Mouse (Mus musculus): ENCODE data around the gene Krtap19-2.

The Krtap19-2 gene

DNA sequence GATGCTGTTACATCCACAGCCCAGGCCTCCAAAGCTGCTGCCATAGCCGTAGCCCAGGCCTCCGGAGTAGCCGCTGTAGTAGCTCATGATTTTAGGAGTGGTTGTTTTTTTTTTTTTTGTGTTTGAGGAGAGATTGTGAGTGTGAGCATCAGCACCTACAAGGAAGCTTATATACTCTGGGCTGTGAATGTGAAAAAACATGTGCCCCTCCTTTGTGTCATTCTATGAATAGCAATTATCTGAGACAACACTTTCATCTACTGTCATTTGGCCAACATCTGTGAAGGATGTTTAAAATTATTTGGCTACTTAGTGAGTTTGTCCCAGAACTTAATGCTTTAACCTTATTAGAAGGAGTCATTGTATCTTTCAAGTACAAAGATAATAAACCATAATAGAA is at the start of gene Krtap19-2:
Krtap19-2 (minus strand) TSS at position 101 of the 400 bp plus-strand sequence.
- DNase-seq, result no peak

DNA sequence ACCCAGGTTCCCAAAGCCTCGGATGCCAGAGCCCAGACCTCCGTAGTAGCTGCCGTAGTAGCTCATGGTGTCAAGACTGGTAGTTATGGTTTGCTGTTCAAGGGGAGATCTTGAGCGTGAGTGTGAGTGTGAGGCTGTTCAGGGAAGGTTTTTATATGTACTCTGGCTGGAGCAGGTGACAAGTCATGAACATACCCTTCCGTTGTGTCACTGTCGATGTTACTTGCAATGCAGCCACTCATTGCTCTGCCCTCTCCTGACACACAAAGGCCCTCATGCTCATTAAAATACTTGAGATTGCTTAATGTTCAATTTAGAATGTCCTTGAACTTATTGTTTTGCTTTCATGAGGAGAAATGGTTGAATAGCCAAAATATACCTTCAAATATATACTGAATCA is 22.3 kb upstream of the Krtap19-2 start, which contains the start of gene Krtap19-5:
Krtap19-5 (minus strand) TSS at position 101 of the 400 bp plus-strand sequence.
- DNase-seq, result no peak

- DNase-seq, result no peak
Measured at GRCm38 (mm10) chr16:88886870-88887269, 12.8 kb upstream of the Krtap19-2 start.

DNA sequence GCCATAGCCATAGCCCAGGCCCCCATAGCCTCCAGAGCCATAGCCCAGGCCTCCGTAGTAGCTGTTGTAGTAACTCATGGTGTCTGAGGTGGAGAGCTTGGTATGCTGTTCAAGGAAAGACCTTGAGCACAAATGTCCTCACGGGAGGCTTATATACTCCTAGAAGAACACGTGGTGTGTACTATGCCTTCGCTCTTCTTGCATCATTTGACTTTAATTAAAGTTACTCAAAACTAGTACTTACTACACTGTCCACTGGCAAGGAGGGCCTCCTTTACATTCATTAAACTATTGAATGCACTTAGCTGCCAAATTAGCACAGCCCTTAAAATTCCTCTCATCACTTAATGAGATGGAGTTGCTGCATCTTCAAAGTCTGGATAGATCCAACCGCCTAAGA is 10.9 kb upstream of the Krtap19-2 start, which contains the start of gene Krtap19-4:
Krtap19-4 (minus strand) TSS at position 101 of the 400 bp plus-strand sequence.
- DNase-seq, result no peak

GRCm38 (mm10) chr16:88877938-88878337 is 3.9 kb upstream of the Krtap19-2 start, which contains the start of gene Krtap19-3:
Gene Krtap19-3 (minus strand): TSS chr16:88878038.
- no peak for DNase-seq

- no peak for DNase-seq
Measured at GRCm38 (mm10) chr16:88869311-88869710, 4.8 kb downstream of the Krtap19-2 start, which contains the start of gene Krtap19-1. Gene Krtap19-1 (minus strand): TSS chr16:88869411.

DNA sequence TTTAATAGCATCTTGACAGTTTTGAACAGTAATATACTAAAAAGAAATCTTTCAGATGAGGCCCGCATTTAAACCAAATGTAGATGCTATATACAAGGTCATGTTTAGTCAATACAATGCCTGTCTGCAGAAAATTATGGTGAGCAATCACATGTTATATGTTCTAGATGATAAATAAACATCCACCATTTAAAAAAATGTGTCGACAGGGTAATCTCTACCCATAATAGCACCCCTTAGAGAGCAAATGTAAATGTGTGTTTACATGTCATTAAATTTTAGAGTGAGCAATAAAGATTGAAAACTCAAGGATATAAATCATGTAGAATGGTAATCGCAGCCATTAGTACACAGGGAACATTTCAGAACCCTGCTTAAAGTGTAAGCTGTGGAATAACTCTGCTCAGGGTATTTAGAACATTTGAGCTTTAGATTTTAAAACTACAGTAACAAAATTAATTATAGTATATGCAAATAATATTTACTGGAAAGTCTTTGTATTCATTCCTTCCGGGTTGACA is 9.1 kb downstream of the Krtap19-2 start:
- DNase-seq, result no peak

- peak; percentile 9 to 38 for DNase-seq
Measured at GRCm38 (mm10) chr16:88851450-88851849, 22.6 kb downstream of the Krtap19-2 start.

DNA sequence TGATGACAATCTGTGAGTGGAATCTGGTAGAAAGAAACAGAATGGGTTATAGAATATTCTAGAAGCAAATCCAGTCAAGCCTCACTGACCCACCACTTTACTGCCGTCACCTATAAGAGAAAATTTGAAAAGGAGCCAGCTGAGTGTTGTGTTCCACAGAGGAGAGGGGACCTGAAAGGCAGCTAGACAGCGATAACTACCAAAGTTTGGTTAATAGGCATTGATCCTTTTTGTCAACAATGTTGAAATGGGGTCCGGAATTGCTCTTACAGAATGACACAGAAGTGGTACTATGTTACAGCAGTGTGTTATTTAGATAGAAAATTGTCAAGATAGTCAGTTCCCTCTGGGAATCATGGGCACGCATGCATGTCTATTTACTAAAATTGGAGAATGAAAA is 25.5 kb downstream of the Krtap19-2 start:
- DNase-seq, result no peak

GRCm38 (mm10) chr16:88847363-88847762 is 26.7 kb downstream of the Krtap19-2 start:
- no peak for DNase-seq

DNA sequence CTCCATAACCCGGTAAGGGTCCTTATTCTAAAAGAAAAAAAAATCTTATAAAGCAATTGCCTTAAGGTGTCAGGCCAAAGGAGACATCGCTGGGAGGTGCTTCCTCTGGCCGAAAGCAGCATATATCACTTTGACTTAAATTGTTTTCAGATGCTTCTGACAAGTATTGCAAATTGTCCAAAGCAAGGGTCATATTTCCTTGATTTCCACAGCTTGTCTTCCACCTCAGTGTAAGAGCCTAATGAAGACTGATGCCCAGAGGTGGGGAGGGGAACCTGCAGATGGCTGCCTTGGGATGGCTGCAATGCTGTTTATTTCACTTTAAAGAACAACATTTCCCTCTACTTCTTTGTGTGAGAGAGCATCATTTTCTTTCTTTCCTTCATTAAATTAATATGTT is 47.1 kb downstream of the Krtap19-2 start:
- no peak for DNase-seq

DNA sequence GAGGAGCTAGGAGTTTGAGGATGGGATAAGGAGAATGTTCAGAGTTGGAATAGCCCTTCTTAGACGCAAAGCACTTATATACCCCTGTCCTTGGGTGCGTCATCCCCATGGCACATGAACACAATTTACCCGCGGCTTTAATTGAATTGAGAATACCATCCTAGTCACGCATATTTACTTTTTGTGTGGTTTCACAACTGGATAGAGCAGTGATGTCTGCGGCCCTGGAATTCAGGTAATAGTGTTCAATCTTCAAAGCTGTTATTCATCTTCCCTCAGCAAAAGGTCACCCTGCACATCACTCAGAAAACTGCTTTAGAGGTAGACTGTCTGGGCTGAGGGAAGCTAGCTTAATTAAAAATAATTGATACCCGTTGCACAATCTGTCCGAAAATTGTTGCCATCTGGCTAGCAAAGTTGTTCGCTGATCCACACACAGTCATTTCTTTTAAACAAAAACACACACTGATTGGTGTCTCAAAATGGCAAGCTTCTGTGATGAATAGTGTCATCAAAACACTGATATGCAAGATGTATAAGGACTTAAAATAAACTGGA is 47.9 kb downstream of the Krtap19-2 start, which contains the start of gene Krtap14:
Krtap14 (minus strand) TSS at position 51 of the 558 bp plus-strand sequence.
- DNase-seq, result no peak

GRCm38 (mm10) chr16:88823736-88824135 is 50.3 kb downstream of the Krtap19-2 start:
- DNase-seq, result no peak
